Mouse (Mus musculus) intestine, postnatal 0 days (tissue): Measurements from ENCODE around the gene 2310030G06Rik. TPM values are rescaled to one million over a fixed set of nuclear protein-coding genes. Genes with fewer than 3 reads are reported as not detected.

Source experiments
- ATAC-seq: fragments of 200-750 bp; cut with Nextera tagmentation; 2 replicates; pipeline ENCODE4 v1.8.0; 2017; ENCODE audit warnings: mild to moderate bottlenecking, moderate TSS enrichment, moderate library complexity
- H3K27ac ChIP-seq: fragments of 300-500 bp; sonication (generic); 2 replicates; pipeline ENCODE4 v1.5.1; 2014; ENCODE audit warnings: mild to moderate bottlenecking, low read depth, low read length, moderate library complexity
- H3K27me3 ChIP-seq: fragments of 300-500 bp; sonication (generic); replicated peaks from 2 replicates; pipeline ENCODE4 v1.6.1; 2014; ENCODE audit warnings: low read length, mixed read lengths; ENCODE audit not compliant: control insufficient read depth, insufficient read depth
- H3K36me3 ChIP-seq: fragments of 300-500 bp; sonication (generic); 2 replicates; pipeline ENCODE4 v1.6.1; 2014; ENCODE audit warnings: mild to moderate bottlenecking, moderate library complexity; ENCODE audit not compliant: control insufficient read depth, insufficient read depth
- H3K4me1 ChIP-seq: fragments of 300-500 bp; sonication (generic); replicated peaks from 2 replicates; pipeline ENCODE4 v1.6.1; 2014; ENCODE audit warnings: antibody characterized with exemption, low read length, mixed read lengths; ENCODE audit not compliant: control insufficient read depth, insufficient read depth
- H3K4me2 ChIP-seq: fragments of 300-500 bp; sonication (generic); replicated peaks from 2 replicates; pipeline ENCODE4 v1.6.1; 2014; ENCODE audit warnings: low read depth, mild to moderate bottlenecking, moderate library complexity
- H3K4me3 ChIP-seq: fragments of 300-500 bp; sonication (generic); 2 replicates; pipeline ENCODE4 v1.5.1; 2014; ENCODE audit warnings: low read depth, low read length
- H3K9ac ChIP-seq: fragments of 300-500 bp; sonication (generic); 2 replicates; pipeline ENCODE4 v1.6.1; 2014; ENCODE audit warnings: mild to moderate bottlenecking, low read depth, low read length
- H3K9me3 ChIP-seq: fragments of 300-500 bp; sonication (generic); 2 replicates; pipeline ENCODE4 v1.6.1; 2016; ENCODE audit warnings: mixed run types; ENCODE audit not compliant: control insufficient read depth
- CTCF ChIP-seq: sonication (generic); IDR thresholded peaks from 2 replicates; pipeline ENCODE4 v1.5.1; 2016; ENCODE audit warnings: low read depth, mild to moderate bottlenecking, control low read depth, antibody characterized with exemption, moderate library complexity
- WGBS: fragments of 180-500 bp; shearing (Covaris S2); extraction: QIAGEN DNeasy Blood & Tissue Kit; methylation state at CpG from one replicate; pipeline ENCODE4 v1.1.7; 2014; 5-methylcytosine and 5-hydroxymethylcytosine counted together
- polyA plus RNA-seq: library from polyadenylated mRNA; unstranded; fragments of >200 nt; fragmentation: Nextera tagmentation; extraction: Ambion mirVana; gene quantifications from 2 replicates; pipeline ENCODE4 v1.2.1, GENCODE M21; 2015

2310030G06Rik gene
- polyA plus RNA-seq, 1 experiment from 2014 or later = 45.3 TPM

DNA sequence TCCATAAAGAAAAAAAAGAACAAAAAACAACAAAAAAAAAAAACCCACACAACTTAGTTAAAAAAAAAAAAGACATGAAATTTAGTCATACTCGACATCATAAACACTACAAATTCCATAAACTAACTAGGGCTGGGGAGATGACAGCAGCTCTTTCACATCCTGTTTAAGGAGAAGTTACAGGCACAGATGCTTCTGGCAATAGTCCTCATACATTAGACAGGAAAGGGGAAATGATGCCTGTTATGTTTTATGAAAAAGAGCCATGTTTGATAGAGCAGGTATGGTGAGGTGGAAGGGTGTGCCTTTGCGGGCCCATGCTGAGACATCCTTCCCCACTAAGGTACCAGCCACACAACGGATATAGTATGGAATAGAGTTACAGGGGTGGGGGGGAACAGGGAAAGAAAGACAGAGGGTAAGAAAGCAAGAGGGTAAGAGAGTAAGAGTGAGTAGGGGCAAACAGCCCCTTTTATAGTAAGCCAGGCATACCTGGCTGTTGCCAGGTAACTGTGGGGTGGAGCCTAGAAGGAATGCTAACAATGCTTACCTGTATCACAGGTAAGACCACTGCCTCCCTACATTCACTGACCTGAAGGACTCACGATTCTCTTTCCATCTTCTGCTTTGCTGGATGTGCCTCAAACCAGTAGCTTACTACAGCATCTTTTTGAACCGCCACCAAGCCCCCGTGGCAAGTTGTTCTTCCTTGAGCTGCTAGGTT lies 15.3 kb upstream of the 2310030G06Rik start:
- WGBS = 43% methylated on average over 6 of the region's 6 CpGs
- no peak overlapping the region for H3K27ac ChIP-seq
- peaks cover 10% of the 10 kb centered on the region; the same call in 1 of the 2 replicates for H3K36me3 ChIP-seq
- ATAC-seq = no peak
- H3K4me1 ChIP-seq = no peaks in the 10 kb centered on the region
- no peak overlapping the region for H3K4me3 ChIP-seq
- TF ChIP-seq CTCF = no peak
- no peak overlapping the region for H3K9ac ChIP-seq
- H3K9me3 ChIP-seq = no peaks in the 10 kb centered on the region
- no peak overlapping the region for H3K4me2 ChIP-seq
- H3K27me3 ChIP-seq = no peaks in the 10 kb centered on the region

DNA sequence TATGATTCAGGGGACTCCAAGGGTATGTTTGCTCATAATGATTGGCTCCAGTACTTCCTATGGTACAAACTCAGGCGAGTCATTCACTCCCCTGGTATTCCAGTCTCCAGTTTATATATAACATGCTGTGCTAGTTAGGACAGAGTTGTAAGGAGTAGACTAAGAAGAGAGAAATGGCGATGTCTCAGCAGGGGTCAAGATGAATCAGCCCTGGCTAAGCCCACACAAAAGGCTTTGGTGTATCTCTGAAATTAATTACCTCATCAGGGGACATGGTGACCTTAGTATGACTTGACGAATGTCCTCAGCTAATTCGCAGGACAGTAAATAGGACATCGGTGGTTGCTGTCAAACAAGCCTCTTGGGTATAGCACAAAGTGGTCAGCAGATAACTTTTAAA lies 10.4 kb upstream of the 2310030G06Rik start:
- H3K9ac ChIP-seq = no peak overlapping the region
- 0 out of 2 replicates have a peak, but pooled peaks cover 3% of the 10 kb centered on the region for H3K4me1 ChIP-seq
- no peaks in the 10 kb centered on the region for H3K36me3 ChIP-seq
- no peak overlapping the region for H3K4me2 ChIP-seq
- WGBS = 72% methylated on average over 5 of the region's 5 CpGs
- no peak overlapping the region for H3K27ac ChIP-seq
- TF ChIP-seq CTCF = no peak
- H3K4me3 ChIP-seq = no peak overlapping the region
- H3K9me3 ChIP-seq = no peaks in the 10 kb centered on the region
- H3K27me3 ChIP-seq = no peaks in the 10 kb centered on the region
- ATAC-seq = no peak

DNA sequence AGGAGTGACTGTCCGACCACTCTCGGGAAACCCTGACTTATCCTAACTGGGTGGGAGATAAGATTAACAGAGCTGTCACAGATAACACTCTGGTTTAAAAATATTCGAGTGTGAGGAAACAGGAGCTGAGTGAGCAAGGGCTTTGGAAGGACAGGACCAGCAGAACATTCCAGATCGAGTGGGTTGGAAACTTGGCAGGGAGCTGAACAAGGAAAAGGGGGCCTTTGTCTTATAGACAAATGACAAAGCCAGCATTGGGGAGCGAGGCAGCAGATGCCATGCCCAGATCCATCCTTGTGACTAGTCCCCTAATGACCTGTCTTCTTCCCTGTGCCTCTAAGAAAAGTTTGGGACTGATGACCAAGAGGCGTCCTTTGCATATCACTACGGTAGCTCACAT lies 7.6 kb upstream of the 2310030G06Rik start:
- no peak overlapping the region for H3K9ac ChIP-seq
- 43% methylated on average over 7 of the region's 7 CpGs for WGBS
- H3K4me1 ChIP-seq = 0 out of 2 replicates have a peak, but pooled peaks cover 3% of the 10 kb centered on the region
- H3K4me2 ChIP-seq = peak overlapping the region; percentile 35
- peak overlapping the region; percentile 21 for H3K4me3 ChIP-seq
- no peak overlapping the region for H3K27ac ChIP-seq
- no peak for ATAC-seq
- no peak for TF ChIP-seq CTCF
- H3K27me3 ChIP-seq = no peaks in the 10 kb centered on the region
- H3K36me3 ChIP-seq = no peaks in the 10 kb centered on the region
- H3K9me3 ChIP-seq = no peaks in the 10 kb centered on the region

- Histone ChIP-seq H3K4me2 (peak overlapping the region; percentile 35), H3K4me1 (0 out of 2 replicates have a peak, but pooled peaks cover 3% of the 10 kb centered on the region), H3K27me3 (no peaks in the 10 kb centered on the region), H3K27ac (peak overlapping the region; percentile 57; the same call in 1 of the 2 replicates), H3K36me3 (no peaks in the 10 kb centered on the region), H3K4me3 (peak overlapping the region; percentile 21), H3K9ac (no peak overlapping the region), H3K9me3 (no peaks in the 10 kb centered on the region)
- no peak; the same call in 1 of the 2 replicates for ATAC-seq
- no peak for TF ChIP-seq CTCF
- 58% methylated on average over 17 of the region's 17 CpGs for WGBS
Measured at GRCm38 (mm10) chr9:50752784-50753615, 6.7 kb upstream of the 2310030G06Rik start.

DNA sequence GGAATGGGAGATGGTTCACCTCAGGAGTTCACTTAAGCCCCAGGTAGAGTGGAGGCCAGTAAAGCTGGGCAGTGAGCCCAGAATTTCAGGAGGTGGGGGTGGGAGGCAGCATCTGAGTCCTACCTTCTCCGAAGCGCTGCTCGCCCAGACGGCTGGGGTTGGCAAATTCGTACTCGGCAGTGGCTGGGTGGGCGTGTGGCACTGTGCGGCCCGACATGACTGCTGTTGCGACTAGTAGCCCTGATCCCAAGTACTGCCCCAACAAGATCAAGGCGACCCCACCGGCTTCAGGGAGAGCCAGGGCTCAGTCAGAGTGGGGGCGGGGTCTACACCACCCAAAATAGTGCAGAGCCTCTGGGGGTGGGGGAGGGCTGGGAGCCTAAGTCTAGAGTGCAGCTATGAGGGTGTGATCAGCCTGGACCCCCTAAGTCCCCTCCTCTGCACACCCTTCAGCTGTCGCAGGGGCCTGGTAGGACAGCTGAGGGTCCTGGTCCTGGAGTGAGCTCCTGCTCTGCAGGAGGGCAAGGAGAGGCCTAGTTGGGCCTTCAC lies 5.8 kb upstream of the 2310030G06Rik start, which contains the start of gene Hspb2:
TSS of gene Hspb2 (minus strand) at position 301 of the 549 bp plus-strand sequence.
- Histone ChIP-seq H3K27ac (peak within 1 kb of the TSS; percentile 57; the same call in 1 of the 2 replicates), H3K27me3 (no peaks in the 10 kb centered on the region), H3K36me3 (no peaks in the 10 kb centered on the region), H3K9me3 (no peaks in the 10 kb centered on the region), H3K4me3 (peak within 1 kb of the TSS; percentile 21), H3K9ac (0 out of 2 replicates have a peak within 1 kb of the TSS, but pooled peaks have one; percentile 11), H3K4me1 (0 out of 2 replicates have a peak, but pooled peaks cover 3% of the 10 kb centered on the region), H3K4me2 (peak within 1 kb of the TSS; percentile 35)
- ATAC-seq = no peak
- 64% methylated on average over 14 of the region's 14 CpGs for WGBS
- TF ChIP-seq CTCF = no peak
